Mouse (Mus musculus) hindbrain, embryonic 16.5 days (tissue): ENCODE data around the gene Cd200. TPM values are rescaled to one million over a fixed set of nuclear protein-coding genes. Genes with fewer than 3 reads are reported as not detected.
A peak's percentile ranks its signal among the peaks of the same experiment; 100 is the strongest.
"Not testable (repeated sequence)": the region's sequence is repeated elsewhere in the genome, so short reads cannot be mapped to it uniquely, and the experiment has no call there.

Source experiments
- ATAC-seq: fragments of 200-750 bp; cut with Nextera tagmentation; 2 replicates; pipeline ENCODE4 v1.8.0; 2017; ENCODE audit warnings: moderate TSS enrichment, moderate library complexity
- H3K27ac ChIP-seq: fragments of 300-500 bp; sonication (generic); 2 replicates; pipeline ENCODE4 v1.5.1; 2014; ENCODE audit warnings: low read depth, mild to moderate bottlenecking, control low read depth, low read length, moderate library complexity
- H3K27me3 ChIP-seq: fragments of 300-500 bp; sonication (generic); replicated peaks from 2 replicates; pipeline ENCODE4 v1.6.1; 2014; ENCODE audit warnings: low read length; ENCODE audit not compliant: control insufficient read depth, insufficient read depth
- H3K36me3 ChIP-seq: fragments of 300-500 bp; sonication (generic); 2 replicates; pipeline ENCODE4 v1.6.1; 2014; ENCODE audit warnings: mild to moderate bottlenecking, low read length, moderate library complexity, mixed read lengths; ENCODE audit not compliant: control insufficient read depth, insufficient read depth
- H3K4me1 ChIP-seq: fragments of 300-500 bp; sonication (generic); 2 replicates; pipeline ENCODE4 v1.6.1; 2014; ENCODE audit warnings: low read depth, low read length; ENCODE audit not compliant: control insufficient read depth, insufficient read depth
- H3K4me2 ChIP-seq: fragments of 300-500 bp; sonication (generic); 2 replicates; pipeline ENCODE4 v1.6.1; 2014; ENCODE audit warnings: mild to moderate bottlenecking, low read length, control low read depth, moderate library complexity
- H3K4me3 ChIP-seq: fragments of 300-500 bp; sonication (generic); 2 replicates; pipeline ENCODE4 v1.5.1; 2014; ENCODE audit warnings: mild to moderate bottlenecking, low read length, control low read depth, moderate library complexity
- H3K9ac ChIP-seq: fragments of 300-500 bp; sonication (generic); 2 replicates; pipeline ENCODE4 v1.6.1; 2014; ENCODE audit warnings: low read depth, mild to moderate bottlenecking, control low read depth, low read length, moderate library complexity
- H3K9me3 ChIP-seq: fragments of 300-500 bp; sonication (generic); 2 replicates; pipeline ENCODE4 v1.6.1; 2014; ENCODE audit warnings: mild to moderate bottlenecking, low read length, moderate library complexity; ENCODE audit not compliant: control insufficient read depth
- WGBS: fragments of 180-500 bp; shearing (Covaris S2); extraction: QIAGEN DNeasy Blood & Tissue Kit; methylation state at CpG from one replicate; pipeline ENCODE4 v1.1.7; 2014; 5-methylcytosine and 5-hydroxymethylcytosine counted together
- polyA plus RNA-seq: library from polyadenylated mRNA; unstranded; fragments of >200 nt; fragmentation: Nextera tagmentation; extraction: Ambion mirVana; gene quantifications from 2 replicates; pipeline ENCODE4 v1.2.1, GENCODE M21; 2015

Gene Cd200
- polyA plus RNA-seq, 1 experiment from 2014 or later, result 369 TPM

DNA sequence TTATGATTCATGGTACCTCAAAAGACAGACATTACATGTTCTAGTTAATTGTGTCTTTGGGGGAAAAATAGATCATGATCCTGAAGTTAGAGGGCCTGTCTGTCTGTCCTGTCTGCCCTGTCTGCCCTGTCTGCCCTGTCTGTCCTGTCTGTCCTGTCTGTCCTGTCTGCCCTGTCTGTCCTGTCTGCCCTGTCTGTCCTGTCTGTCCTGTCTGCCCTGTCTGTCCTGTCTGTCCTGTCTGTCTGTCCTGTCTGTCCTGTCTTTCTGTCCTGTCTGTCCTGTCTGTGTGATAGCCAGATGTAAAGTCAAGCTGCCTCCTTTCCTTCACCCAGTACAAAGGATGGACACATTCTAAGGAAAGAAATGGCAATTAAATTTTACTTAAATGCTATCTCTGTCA, 56.0 kb downstream of the Cd200 start:
- H3K9ac ChIP-seq, result no peak overlapping the region
- H3K4me2 ChIP-seq, result no peak overlapping the region
- no peaks in the 10 kb centered on the region for H3K9me3 ChIP-seq
- no peak overlapping the region for H3K4me3 ChIP-seq
- H3K27me3 ChIP-seq, result no peaks in the 10 kb centered on the region
- no peaks in the 10 kb centered on the region for H3K36me3 ChIP-seq
- no peak overlapping the region for H3K27ac ChIP-seq
- ATAC-seq, result 0 out of 2 replicates have a peak, but pooled peaks have one; percentile 78
- H3K4me1 ChIP-seq, result no peaks in the 10 kb centered on the region

DNA sequence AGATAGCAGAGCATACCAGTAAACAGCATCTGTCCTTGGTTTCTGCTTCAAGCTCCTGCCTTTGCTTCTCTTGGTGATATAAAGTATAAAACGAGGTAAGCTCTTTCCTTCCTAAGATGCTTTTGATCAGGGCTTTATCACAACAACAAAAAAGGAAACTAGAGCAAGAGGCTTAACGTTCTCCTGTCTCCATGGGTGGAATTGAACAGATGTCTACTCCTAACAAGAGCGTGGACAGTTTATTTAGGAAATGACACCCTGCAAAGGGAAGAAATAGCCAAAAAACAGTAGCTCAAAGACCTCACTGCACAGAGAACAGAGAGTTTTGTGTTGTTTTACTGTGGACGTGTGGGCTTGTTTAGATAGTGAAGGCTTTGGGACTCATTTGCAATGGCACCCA, 58.1 kb downstream of the Cd200 start:
- WGBS, result 64% methylated on average over 4 of the region's 4 CpGs
- no peak overlapping the region for H3K27ac ChIP-seq
- no peaks in the 10 kb centered on the region for H3K27me3 ChIP-seq
- ATAC-seq, result no peak
- no peak overlapping the region for H3K4me2 ChIP-seq
- H3K9ac ChIP-seq, result no peak overlapping the region
- H3K9me3 ChIP-seq, result no peaks in the 10 kb centered on the region
- no peaks in the 10 kb centered on the region for H3K36me3 ChIP-seq
- H3K4me3 ChIP-seq, result no peak overlapping the region
- no peaks in the 10 kb centered on the region for H3K4me1 ChIP-seq

- Histone ChIP-seq H3K9me3 (no peaks in the 10 kb centered on the region), H3K27ac (no peak overlapping the region)
- 85% methylated on average over 3 of the region's 3 CpGs for WGBS
These were observed 59.1 kb downstream of the Cd200 start for GRCm38 (mm10) chr16:45349523-45350298.

GRCm38 (mm10) chr16:45348238-45348637, 60.6 kb downstream of the Cd200 start:
- not testable (repeated sequence) for H3K9me3 ChIP-seq, H3K27me3 ChIP-seq, ATAC-seq, H3K36me3 ChIP-seq, H3K4me3 ChIP-seq, H3K27ac ChIP-seq, H3K4me2 ChIP-seq, H3K4me1 ChIP-seq, H3K9ac ChIP-seq
- 90% methylated on average over 5 of the region's 9 CpGs for WGBS

More at GRCm38 (mm10) chr16:45349523-45350298, 59.1 kb downstream of the Cd200 start:
- no peaks in the 10 kb centered on the region for H3K27me3 ChIP-seq
- no peak for ATAC-seq
- no peak overlapping the region for H3K4me2 ChIP-seq
- H3K4me3 ChIP-seq, result no peak overlapping the region
- no peaks in the 10 kb centered on the region for H3K4me1 ChIP-seq
- no peak overlapping the region for H3K9ac ChIP-seq
- no peaks in the 10 kb centered on the region for H3K36me3 ChIP-seq

DNA sequence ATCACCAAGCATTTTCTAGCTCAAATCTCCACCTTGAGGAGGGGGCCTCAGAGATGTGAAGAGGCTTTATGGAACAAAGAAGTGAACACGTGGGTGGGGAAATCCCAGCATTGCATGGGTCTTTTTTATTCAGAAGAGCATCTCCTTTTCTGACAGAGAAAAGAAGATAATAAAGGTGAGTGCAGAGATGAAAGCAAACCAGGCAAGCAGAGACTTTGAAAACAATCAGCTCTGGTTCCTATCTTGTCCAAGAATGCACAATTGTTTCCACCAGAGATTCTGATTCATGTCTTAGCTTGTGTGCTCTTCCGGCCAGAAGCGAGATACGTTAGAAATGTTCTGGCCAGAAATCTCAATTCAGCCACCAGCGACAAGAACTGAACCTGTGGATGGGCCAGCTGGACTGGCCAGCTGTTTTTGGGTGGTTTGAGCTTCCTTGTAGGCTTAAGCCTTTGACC, 61.9 kb downstream of the Cd200 start:
- Histone ChIP-seq H3K4me1 (no peaks in the 10 kb centered on the region), H3K4me2 (no peak overlapping the region), H3K4me3 (no peak overlapping the region), H3K36me3 (no peaks in the 10 kb centered on the region), H3K27me3 (no peaks in the 10 kb centered on the region), H3K9ac (no peak overlapping the region), H3K27ac (no peak overlapping the region), H3K9me3 (no peaks in the 10 kb centered on the region)
- no peak for ATAC-seq
- 89% methylated on average over 5 of the region's 5 CpGs for WGBS

DNA sequence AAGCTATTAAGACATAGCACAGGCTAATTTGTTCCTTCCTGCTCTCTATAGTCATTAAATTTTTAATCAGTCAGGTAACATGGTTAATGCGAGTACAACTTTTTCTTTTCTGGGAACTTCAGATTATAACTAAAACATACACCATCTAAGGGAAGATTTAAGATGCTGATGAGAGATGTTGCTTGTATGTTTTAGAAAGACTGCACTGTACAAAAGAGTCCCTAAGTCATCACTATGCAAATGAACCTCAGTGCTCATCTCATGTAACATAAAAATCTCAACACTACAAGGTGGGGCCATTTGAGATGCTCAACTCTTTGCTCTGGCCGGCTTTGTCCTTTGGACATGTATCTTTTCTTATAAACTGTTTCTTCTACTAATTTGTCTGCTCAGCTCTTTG, 62.5 kb downstream of the Cd200 start:
- WGBS, result 93% methylated on average over 2 of the region's 2 CpGs
- Histone ChIP-seq H3K4me1 (no peaks in the 10 kb centered on the region), H3K4me3 (no peak overlapping the region), H3K27ac (no peak overlapping the region), H3K9ac (no peak overlapping the region), H3K27me3 (no peaks in the 10 kb centered on the region), H3K9me3 (no peaks in the 10 kb centered on the region), H3K36me3 (no peaks in the 10 kb centered on the region), H3K4me2 (no peak overlapping the region)
- no peak for ATAC-seq

GRCm38 (mm10) chr16:45344879-45345278, 64.0 kb downstream of the Cd200 start:
- H3K36me3 ChIP-seq, result no peaks in the 10 kb centered on the region
- no peak overlapping the region for H3K4me2 ChIP-seq
- no peak overlapping the region for H3K27ac ChIP-seq
- H3K27me3 ChIP-seq, result no peaks in the 10 kb centered on the region
- H3K4me3 ChIP-seq, result no peak overlapping the region
- WGBS, result 50% methylated on average over 2 of the region's 2 CpGs
- ATAC-seq, result no peak
- no peaks in the 10 kb centered on the region for H3K4me1 ChIP-seq
- no peaks in the 10 kb centered on the region for H3K9me3 ChIP-seq
- H3K9ac ChIP-seq, result no peak overlapping the region

- no peak overlapping the region for H3K9ac ChIP-seq
- no peaks in the 10 kb centered on the region for H3K36me3 ChIP-seq
- no peak overlapping the region for H3K27ac ChIP-seq
- WGBS, result 84% methylated on average over 1 of the region's 1 CpGs
- H3K4me2 ChIP-seq, result no peak overlapping the region
- H3K4me1 ChIP-seq, result no peaks in the 10 kb centered on the region
- H3K9me3 ChIP-seq, result no peaks in the 10 kb centered on the region
- H3K27me3 ChIP-seq, result no peaks in the 10 kb centered on the region
- H3K4me3 ChIP-seq, result no peak overlapping the region
- ATAC-seq, result no peak
These were observed 72.4 kb downstream of the Cd200 start for GRCm38 (mm10) chr16:45336478-45336877.

- H3K36me3 ChIP-seq, result no peaks in the 10 kb centered on the region
- H3K27me3 ChIP-seq, result no peaks in the 10 kb centered on the region
- 92% methylated on average over 5 of the region's 5 CpGs for WGBS
- H3K4me2 ChIP-seq, result no peak overlapping the region
- no peaks in the 10 kb centered on the region for H3K4me1 ChIP-seq
- no peaks in the 10 kb centered on the region for H3K9me3 ChIP-seq
- no peak for ATAC-seq
- no peak overlapping the region for H3K9ac ChIP-seq
- no peak overlapping the region for H3K4me3 ChIP-seq
- no peak overlapping the region for H3K27ac ChIP-seq
These were observed 74.0 kb downstream of the Cd200 start for GRCm38 (mm10) chr16:45334891-45335290.
